Mouse (Mus musculus) ES-E14 (cell line): Measurements from ENCODE around the gene Igfbp7. TPM values are rescaled to one million over a fixed set of nuclear protein-coding genes. Genes with fewer than 3 reads are reported as not detected.
A peak's percentile ranks its signal among the peaks of the same experiment; 100 is the strongest.

Source experiments
- DNase-seq: peaks from one replicate; pipeline ENCODE4 v3.0.0-alpha.2; 2013; ENCODE audit warnings: low read depth, low spot score
- H3K27ac ChIP-seq: 2 replicates; pipeline ENCODE4 v1.5.1; 2012; ENCODE audit warnings: low read depth, mild to moderate bottlenecking, low read length, moderate library complexity, mixed read lengths; ENCODE audit not compliant: poor library complexity, insufficient read depth, severe bottlenecking
- H3K36me3 ChIP-seq: 2 replicates; pipeline ENCODE4 v1.6.1; 2012; ENCODE audit warnings: mild to moderate bottlenecking, low read length, moderate library complexity, mixed read lengths; ENCODE audit not compliant: control insufficient read depth, poor library complexity, insufficient read depth, severe bottlenecking
- H3K4me1 ChIP-seq, 2 experiments: fragments of 150-350 bp in 1 of 2; sonication (generic) in 1 of 2; 2 replicates each; pipeline ENCODE4 v1.6.1; 2012; ENCODE audit warnings: low read length in 2 of 2, mild to moderate bottlenecking in 1 of 2, mixed read lengths in 1 of 2; ENCODE audit not compliant: control insufficient read depth in 2 of 2, insufficient read depth in 2 of 2, poor library complexity in 1 of 2
- H3K4me3 ChIP-seq, 2 experiments: fragments of 150-350 bp in 1 of 2; sonication (generic) in 1 of 2; 2 replicates each; pipeline ENCODE4 v1.5.1; 2012; ENCODE audit warnings: low read length in 2 of 2, low read depth in 1 of 2, mild to moderate bottlenecking in 1 of 2, mixed read lengths in 1 of 2; ENCODE audit not compliant: insufficient read depth in 1 of 2, poor library complexity in 1 of 2, severe bottlenecking in 1 of 2
- H3K9ac ChIP-seq: 2 replicates; pipeline ENCODE4 v1.6.1; 2012; ENCODE audit warnings: low read depth, mild to moderate bottlenecking, low read length, mixed read lengths; ENCODE audit not compliant: poor library complexity, insufficient read depth, severe bottlenecking
- H3K9me3 ChIP-seq: fragments of 150-350 bp; sonication (generic); 2 replicates; pipeline ENCODE4 v1.6.1; 2012; ENCODE audit warnings: low read depth, mild to moderate bottlenecking, low read length; ENCODE audit not compliant: control insufficient read depth, insufficient read depth
- CHD2 ChIP-seq: IDR thresholded peaks from 2 replicates; pipeline ENCODE4 v1.6.1; 2014; ENCODE audit warnings: mild to moderate bottlenecking, low read depth, low read length, inconsistent platforms
- HCFC1 ChIP-seq: IDR thresholded peaks from 2 replicates; pipeline ENCODE4 v1.6.1; 2012; ENCODE audit warnings: low read length, inconsistent platforms, borderline replicate concordance; ENCODE audit not compliant: insufficient read depth
- MAFK ChIP-seq: IDR thresholded peaks from 2 replicates; pipeline ENCODE4 v1.6.1; 2014; ENCODE audit warnings: mild to moderate bottlenecking, low read depth, low read length, inconsistent platforms; ENCODE audit not compliant: insufficient read depth
- ZC3H11A ChIP-seq: IDR thresholded peaks from 2 replicates; pipeline ENCODE4 v1.6.1; 2012; ENCODE audit warnings: low read depth, mild to moderate bottlenecking, inconsistent platforms, low read length, borderline replicate concordance
- ZNF384 ChIP-seq: IDR thresholded peaks from 2 replicates; pipeline ENCODE4 v1.6.1; 2012; ENCODE audit warnings: low read depth, low read length, inconsistent platforms
- in situ Hi-C, 2 experiments: fragments of 600-800 bp; cut with MboI; formaldehyde crosslinking; loops; one replicate each; pipeline ENCODE4 v1.15.1; 2025; ENCODE audit warnings: low sequenced_read_pairs in 2 of 2, inconsistent platforms in 1 of 2; ENCODE audit not compliant: unreplicated experiment in 2 of 2
- total RNA-seq: library from RNA; depleted of rRNA; stranded (reverse); fragments of 300-350 nt; gene quantifications from 2 replicates; pipeline ENCODE4 v1.2.3, GENCODE M21; 2012

The Igfbp7 gene
- total RNA-seq, 1 experiment, result 65.2 TPM

- in situ Hi-C loops, result no loop called here
- H3K36me3 ChIP-seq, result no peaks in the 10 kb centered on the region
- no peak for DNase-seq
- H3K4me3 ChIP-seq, result no peak overlapping the region
- TF ChIP-seq CHD2 (no peak), ZC3H11A (no peak), MAFK (no peak), ZNF384 (no peak), HCFC1 (no peak)
- peaks cover 4 to 25% of the 10 kb centered on the region in 2 experiments for H3K4me1 ChIP-seq
- no peak overlapping the region for H3K27ac ChIP-seq
- H3K9me3 ChIP-seq, result no peaks in the 10 kb centered on the region
- H3K9ac ChIP-seq, result no peak overlapping the region
These were observed 39.6 kb downstream of the Igfbp7 start for GRCm38 (mm10) chr5:77368194-77368593.

- DNase-seq, result no peak
- Histone ChIP-seq H3K9me3 (no peaks in the 10 kb centered on the region), H3K36me3 (no peaks in the 10 kb centered on the region), H3K4me1 (peaks cover 4 to 24% of the 10 kb centered on the region in 2 experiments), H3K27ac (no peak overlapping the region), H3K4me3 (no peak overlapping the region), H3K9ac (peak overlapping the region; percentile 31; the same call in 1 of the 2 replicates)
- in situ Hi-C loops, result no loop called here
- TF ChIP-seq CHD2, result no peak
- TF ChIP-seq MAFK, result no peak
- TF ChIP-seq ZNF384, result no peak
- no peak for TF ChIP-seq HCFC1
- no peak for TF ChIP-seq ZC3H11A
These were observed 40.2 kb downstream of the Igfbp7 start for GRCm38 (mm10) chr5:77367682-77368081.

GRCm38 (mm10) chr5:77367145-77367544, 40.7 kb downstream of the Igfbp7 start:
- H3K4me3 ChIP-seq, result no peak overlapping the region
- no peak overlapping the region for H3K27ac ChIP-seq
- TF ChIP-seq ZNF384, result no peak
- TF ChIP-seq CHD2, result no peak
- TF ChIP-seq ZC3H11A, result no peak
- no peak for TF ChIP-seq MAFK
- no peak for TF ChIP-seq HCFC1
- H3K4me1 ChIP-seq, result peaks cover 4 to 22% of the 10 kb centered on the region in 2 experiments
- no peak for DNase-seq
- in situ Hi-C loops, result no loop called here
- no peaks in the 10 kb centered on the region for H3K36me3 ChIP-seq
- H3K9me3 ChIP-seq, result no peaks in the 10 kb centered on the region
- no peak overlapping the region for H3K9ac ChIP-seq

GRCm38 (mm10) chr5:77366313-77366712, 41.5 kb downstream of the Igfbp7 start:
- TF ChIP-seq CHD2 (no peak), HCFC1 (no peak), MAFK (no peak), ZC3H11A (no peak), ZNF384 (no peak)
- no peak for DNase-seq
- Histone ChIP-seq H3K9ac (no peak overlapping the region), H3K9me3 (no peaks in the 10 kb centered on the region), H3K27ac (no peak overlapping the region), H3K4me3 (no peak overlapping the region), H3K36me3 (no peaks in the 10 kb centered on the region), H3K4me1 (peaks cover 6 to 22% of the 10 kb centered on the region in 2 experiments)
- in situ Hi-C loops, result no loop called here

- Histone ChIP-seq H3K27ac (no peak overlapping the region), H3K9ac (no peak overlapping the region), H3K9me3 (no peaks in the 10 kb centered on the region), H3K36me3 (no peaks in the 10 kb centered on the region), H3K4me1 (peaks cover 6 to 19% of the 10 kb centered on the region in 2 experiments), H3K4me3 (no peak overlapping the region)
- in situ Hi-C loops, result no loop called here
- no peak for DNase-seq
- no peak for TF ChIP-seq ZNF384
- no peak for TF ChIP-seq ZC3H11A
- TF ChIP-seq MAFK, result no peak
- no peak for TF ChIP-seq CHD2
- no peak for TF ChIP-seq HCFC1
These were observed 43.3 kb downstream of the Igfbp7 start for GRCm38 (mm10) chr5:77364443-77365038.
